Mouse (Mus musculus): ENCODE results near the gene Triobp.

Gene Triobp

GRCm38 (mm10) chr15:78959537-78959936, 12.0 kb downstream of the Triobp start:
- in situ Hi-C loops (cut with MboI; ENCODE audit: low sequenced_read_pairs) = no loop called here

DNA sequence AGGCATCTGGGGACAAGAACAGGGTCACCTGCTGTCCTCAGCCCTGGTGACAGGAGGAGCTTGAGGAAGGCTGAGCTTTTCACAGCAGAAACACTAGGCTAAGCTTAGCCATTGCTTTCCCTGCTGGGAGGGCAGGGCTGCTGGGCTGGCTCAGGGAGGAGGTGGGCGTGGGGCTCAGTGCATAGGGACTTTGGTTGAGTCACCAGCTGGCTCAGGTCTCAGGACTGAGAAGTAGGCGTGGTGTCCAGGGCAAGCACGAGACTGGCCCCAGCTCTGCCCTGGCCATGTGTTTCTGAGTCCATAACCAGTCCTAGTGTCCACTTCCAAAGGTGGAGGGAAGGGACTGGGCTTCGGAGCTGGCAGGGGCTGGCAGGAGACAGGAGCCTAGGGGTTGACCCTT, 12.6 kb downstream of the Triobp start:
- in situ Hi-C loops (cut with MboI; ENCODE audit: low sequenced_read_pairs) = no loop called here

DNA sequence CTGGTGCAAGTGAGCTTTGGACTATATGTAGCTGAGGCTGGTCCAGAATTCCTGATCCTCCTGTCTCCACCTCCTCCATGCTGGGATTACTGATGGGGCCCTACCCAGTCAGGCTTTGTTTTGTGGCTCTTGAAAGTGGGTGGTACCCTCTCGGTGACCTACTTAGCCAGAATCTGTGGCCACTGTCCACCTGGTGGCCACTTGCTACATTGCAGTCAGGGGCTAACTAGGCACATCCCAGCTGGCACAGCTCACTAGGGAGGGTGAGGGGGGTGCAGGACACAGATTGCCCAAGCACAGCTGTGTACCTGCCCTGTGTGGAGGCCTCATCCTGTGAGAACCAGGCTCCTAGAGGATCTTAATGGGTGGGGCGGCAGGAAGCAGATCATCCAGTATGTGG, 15.4 kb downstream of the Triobp start:
- in situ Hi-C loops (cut with MboI; ENCODE audit: low sequenced_read_pairs) = no loop called here

DNA sequence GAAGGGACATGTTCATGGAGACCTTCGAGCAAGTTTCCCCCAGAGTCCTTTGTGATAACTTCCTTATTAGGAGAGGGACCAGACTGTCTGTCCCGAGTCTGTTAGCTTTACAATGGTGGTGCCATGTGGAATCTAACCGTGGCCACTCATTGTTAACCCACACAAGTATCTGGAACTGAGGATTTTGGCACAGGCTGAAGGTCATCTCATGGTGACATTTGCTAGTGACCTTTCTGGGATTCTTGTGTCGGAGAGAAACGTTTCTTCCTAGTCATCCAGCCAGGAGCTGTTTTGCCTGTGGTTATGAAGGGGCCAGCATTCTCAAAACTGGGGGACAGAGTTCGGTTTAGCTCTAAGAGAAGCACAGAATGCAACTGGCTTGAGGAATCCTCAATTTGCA, 24.1 kb downstream of the Triobp start:
- in situ Hi-C loops (cut with MboI; ENCODE audit: low sequenced_read_pairs) = no loop called here

DNA sequence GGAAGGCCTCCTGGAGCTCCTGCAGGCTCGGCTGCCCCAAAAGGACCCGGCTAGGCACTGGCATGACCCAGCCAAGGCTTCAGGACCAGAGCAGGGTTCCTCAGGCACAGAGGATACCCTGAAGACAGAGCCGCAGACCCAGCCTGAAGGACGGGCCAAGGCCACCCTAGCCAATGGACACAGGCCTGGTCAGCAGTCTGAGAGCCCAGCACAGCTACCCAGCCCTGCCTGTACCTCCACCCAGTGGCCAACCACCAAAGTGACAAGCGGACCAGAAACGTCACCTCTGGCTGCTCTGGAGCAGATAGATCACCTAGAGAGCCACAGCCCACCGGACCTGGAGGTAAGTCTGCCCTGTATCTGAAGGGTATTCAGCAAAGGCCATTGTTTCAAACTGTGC, 26.4 kb downstream of the Triobp start:
- in situ Hi-C loops (cut with MboI; ENCODE audit: low sequenced_read_pairs) = no loop called here

- in situ Hi-C loops (cut with MboI; ENCODE audit: low sequenced_read_pairs) = no loop called here
Observed at GRCm38 (mm10) chr15:78977676-78978159, 30.2 kb downstream of the Triobp start.

GRCm38 (mm10) chr15:78978875-78979274, 31.4 kb downstream of the Triobp start:
- in situ Hi-C loops (cut with MboI; ENCODE audit: low sequenced_read_pairs) = no loop called here

DNA sequence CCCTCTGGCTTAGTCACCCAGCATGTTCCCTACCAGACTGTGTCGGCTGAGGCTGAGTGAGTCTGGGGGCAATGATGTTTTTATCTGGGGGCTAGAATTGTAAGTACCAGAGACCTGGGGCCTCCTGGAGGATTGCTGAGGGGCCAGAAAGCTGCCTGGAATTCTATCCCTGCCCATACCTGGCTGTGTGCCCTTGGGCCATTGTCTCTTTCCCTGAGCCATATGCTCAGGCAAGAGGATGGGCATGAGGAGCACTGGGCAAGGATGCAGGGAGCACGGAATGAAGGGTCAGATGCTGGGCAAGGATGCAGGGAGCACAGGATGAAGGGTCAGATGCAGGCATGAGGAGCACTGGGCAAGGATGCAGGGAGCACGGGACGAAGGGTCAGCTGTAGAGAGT, 32.6 kb downstream of the Triobp start:
- in situ Hi-C loops (cut with MboI; ENCODE audit: low sequenced_read_pairs) = no loop called here

DNA sequence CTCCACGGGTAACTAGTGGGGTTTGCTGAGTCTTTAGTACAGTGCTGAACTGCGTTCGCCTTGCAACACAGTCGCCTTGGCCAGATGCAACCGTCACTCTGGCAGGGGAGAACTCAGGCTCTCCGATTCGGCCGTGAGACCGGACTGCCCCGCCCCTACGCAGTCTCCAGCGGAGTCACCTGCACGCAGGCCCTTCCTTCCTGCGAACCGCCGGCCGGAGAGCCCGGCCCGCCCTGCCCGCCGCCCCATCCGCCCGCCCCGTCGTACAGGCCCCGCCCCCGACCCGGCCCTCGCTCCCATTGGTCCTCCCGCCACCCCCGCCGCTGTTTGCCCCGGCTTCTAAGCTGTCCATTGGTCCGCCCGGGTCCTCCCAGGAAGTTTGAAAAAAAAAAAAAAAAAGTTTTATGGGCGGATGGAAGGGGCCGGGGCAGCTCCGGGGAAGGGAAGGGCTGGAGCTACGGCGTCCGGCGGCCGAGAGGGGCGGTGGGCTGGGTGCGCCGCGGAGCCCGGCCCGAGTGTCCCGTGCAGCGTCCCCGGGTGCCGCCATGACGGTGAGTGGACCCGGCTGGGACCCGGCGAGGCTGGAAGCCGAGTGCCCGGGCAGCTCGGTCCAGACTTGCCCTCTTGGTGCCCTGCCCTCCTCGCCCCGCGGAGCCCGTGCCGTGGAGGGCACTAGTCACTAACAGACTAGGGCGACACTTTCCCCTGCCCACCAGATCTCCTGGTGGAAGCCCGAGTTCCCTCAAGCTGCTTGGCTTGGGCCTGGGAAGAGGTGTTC, 35.3 kb downstream of the Triobp start:
- in situ Hi-C loops (cut with MboI; ENCODE audit: low sequenced_read_pairs) = no loop called here

DNA sequence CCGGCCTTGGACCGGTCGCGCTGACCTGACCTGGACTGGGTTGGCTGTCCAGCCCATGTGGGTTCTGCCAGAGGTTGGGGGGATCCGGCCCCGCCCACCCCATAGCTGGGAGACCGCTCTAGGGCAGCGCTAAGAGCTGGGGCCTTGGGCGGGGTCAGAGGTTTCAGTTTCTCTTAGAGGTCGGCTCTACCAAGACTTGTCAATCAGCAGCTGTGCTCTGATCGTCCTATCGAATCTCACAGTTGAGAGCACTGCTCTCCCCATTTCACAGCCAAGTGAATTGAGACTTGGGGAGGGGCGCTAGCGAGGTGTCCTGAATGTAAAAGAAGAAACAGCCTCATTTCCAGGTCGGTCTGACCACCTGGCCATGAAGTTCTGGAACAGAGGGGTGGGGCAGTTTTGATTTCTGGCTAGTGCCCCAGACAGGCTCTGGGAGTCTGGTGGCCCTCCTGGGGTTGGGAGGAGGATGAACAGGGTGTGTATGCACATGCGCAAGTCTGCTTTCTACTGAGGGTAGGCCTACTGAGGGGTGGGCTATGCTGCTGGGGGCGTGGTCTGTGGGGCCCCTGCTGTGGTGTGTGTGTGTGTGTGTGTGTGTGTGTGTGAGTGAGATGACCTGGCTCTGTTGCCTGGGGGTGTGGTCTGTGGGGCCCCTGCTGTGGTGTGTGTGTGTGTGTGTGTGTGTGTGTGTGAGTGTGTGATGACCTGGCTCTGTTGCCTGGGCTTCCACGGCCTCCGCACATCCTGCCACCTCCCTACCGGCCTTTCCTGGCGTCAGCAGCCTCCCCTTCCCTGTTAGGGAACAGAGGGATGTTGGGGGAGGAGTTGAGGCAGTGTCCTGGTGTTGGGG, 36.1 kb downstream of the Triobp start:
- in situ Hi-C loops (cut with MboI; ENCODE audit: low sequenced_read_pairs) = no loop called here

GRCm38 (mm10) chr15:78984286-78984778, 36.8 kb downstream of the Triobp start:
- in situ Hi-C loops (cut with MboI; ENCODE audit: low sequenced_read_pairs) = no loop called here

DNA sequence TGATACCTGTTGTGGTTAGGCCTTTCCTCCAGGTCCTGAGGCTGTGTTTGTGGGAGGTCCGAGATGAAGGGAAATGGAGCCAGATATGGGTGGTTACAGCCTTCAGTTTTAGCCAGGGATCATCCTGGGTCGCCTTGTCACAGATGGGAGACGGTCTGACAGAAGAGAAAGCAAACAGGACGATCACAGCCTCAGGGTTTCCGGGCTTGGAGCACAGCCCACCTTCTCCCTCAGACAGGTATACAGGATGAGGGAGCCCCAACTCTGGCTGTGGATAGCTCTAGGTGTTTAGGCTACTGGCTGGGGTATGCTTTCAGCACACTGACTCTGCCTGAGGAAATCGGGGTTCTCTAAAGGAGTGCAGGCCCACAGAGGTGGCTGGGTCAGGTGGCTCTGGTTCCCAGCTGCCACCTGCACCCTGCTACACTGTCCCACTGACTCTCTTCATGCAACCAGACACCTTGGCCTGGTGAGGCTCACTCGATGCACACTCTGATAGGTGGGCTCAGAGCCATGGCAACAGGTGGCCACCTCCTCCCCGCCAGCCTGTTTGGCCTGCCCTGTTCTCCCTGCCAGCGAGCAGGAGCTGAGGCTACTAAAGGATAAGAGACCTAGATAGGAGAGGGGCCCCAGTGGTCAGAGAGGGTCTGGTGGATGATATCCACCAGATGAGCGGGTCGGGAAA, 39.2 kb downstream of the Triobp start:
- in situ Hi-C loops (cut with MboI; ENCODE audit: low sequenced_read_pairs) = no loop called here

- in situ Hi-C loops (cut with MboI; ENCODE audit: low sequenced_read_pairs) = no loop called here
Observed at GRCm38 (mm10) chr15:78988499-78988971, 41.0 kb downstream of the Triobp start.

DNA sequence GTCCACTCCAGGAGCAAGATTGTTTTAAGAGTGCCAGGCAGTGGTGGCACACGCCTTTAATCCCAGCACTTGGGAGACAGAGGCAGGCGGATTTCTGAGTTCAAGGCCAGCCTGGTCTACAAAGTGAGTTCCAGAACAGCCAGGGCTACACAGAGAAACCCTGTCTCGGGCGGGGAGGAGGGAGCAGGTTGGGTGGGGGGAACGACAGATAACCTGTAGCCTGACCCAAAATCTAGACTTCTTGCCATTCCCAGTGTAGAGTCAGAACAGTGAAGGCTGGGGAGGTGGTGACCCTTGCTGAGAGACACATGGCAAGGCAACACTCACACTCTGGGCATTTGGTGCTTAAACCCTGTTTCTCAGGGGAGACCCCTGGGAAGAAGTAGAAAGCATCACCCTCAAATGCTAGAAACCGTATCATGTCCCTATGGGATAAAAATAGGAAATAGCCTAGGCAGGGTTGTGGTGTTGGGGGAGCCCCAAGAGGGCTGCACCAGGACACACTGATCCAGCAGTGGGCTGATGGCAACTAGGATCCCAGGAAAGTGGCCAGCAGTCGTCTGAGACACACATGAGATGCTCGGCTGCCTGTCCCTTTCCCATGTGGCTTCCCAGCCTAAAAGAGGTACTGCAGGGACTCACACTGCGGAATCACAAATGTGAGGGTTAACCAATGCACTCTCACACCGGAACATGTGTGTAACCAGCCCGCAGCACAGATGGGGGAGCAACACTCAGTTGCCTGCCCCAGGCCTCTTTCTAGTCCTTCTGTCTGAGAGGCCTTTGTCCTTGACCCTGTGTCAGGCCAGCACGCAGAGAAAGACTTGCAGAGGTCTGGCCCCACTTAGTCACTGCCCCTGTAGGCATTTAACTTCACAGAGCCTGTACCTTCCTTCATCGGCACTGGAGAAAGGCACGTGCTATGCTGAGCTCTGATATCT, 41.9 kb downstream of the Triobp start:
- in situ Hi-C loops (cut with MboI; ENCODE audit: low sequenced_read_pairs) = no loop called here

DNA sequence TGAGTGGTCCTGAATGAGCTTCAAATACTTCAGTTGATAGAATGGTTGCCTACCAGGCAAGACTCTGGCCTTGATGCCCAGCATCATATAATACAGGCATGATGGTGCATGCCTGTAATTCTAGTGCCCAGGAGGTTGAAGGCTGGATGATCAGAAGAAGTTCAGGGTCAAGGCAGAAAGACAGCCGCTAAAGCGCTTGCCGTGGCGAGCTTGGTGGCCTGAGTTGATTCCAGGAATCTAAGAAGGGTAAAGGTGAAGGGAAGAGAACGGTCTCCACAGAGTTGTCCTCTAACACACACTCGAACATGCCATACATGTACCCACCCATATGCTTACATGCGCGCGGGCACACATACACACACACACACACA, 42.6 kb downstream of the Triobp start:
- in situ Hi-C loops (cut with MboI; ENCODE audit: low sequenced_read_pairs) = no loop called here

- in situ Hi-C loops (cut with MboI; ENCODE audit: low sequenced_read_pairs) = no loop called here
Observed at GRCm38 (mm10) chr15:78990970-78991525, 43.5 kb downstream of the Triobp start.

DNA sequence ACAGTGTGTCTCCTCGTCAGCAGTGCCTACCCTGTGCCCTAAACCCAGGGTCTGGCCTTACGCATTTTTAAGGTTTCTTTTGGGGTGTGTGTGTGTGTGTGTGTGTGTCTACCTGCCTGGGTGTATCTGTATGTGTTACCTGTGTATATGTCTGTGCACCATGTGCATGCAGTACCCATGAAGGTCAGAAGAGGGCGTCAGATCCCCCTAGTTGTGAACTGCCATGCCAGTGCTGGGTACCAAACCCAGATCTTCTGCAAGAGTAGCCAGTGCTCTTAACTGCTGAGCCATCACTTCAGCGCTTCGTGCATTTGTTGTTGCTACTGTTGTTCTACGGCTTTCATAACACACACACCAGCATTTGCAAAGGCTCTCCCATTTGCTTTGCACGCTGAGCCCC, 44.7 kb downstream of the Triobp start:
- in situ Hi-C loops (cut with MboI; ENCODE audit: low sequenced_read_pairs) = no loop called here

DNA sequence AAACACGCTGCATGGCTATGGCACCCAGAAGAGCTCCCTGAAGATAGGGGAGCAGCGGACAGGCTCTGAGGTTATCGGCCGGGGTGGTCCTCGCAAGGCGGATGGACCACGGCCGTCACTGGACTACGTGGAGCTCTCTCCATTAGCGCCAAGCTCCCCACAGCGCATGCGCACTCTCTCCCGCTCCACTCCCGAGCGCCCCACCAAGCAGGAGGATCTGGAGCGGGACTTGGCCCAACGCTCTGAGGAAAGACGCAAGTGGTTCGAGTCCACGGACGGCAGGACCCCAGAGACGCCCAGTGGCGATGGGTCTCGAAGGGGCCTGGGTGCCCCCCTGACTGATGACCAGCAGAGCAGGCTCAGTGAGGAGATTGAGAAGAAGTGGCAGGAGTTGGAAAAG, 45.4 kb downstream of the Triobp start:
- in situ Hi-C loops (cut with MboI; ENCODE audit: low sequenced_read_pairs) = no loop called here

- in situ Hi-C loops (cut with MboI; ENCODE audit: low sequenced_read_pairs) = no loop called here
Observed at GRCm38 (mm10) chr15:78995916-78996315, 48.4 kb downstream of the Triobp start.

- in situ Hi-C loops (cut with MboI; ENCODE audit: low sequenced_read_pairs) = no loop called here
Observed at GRCm38 (mm10) chr15:78996663-78997062, 49.1 kb downstream of the Triobp start.

Data from CH12F3 (cell line).